Mouse (Mus musculus): ENCODE results near the gene Ube2n. TPM values are rescaled to one million over a fixed set of nuclear protein-coding genes. Genes with fewer than 3 reads are reported as not detected.

Gene Ube2n
- polyA plus RNA-seq, 1 experiment from 2014 or later, result 439 TPM

GRCm38 (mm10) chr10:95532916-95533315, 18.0 kb downstream of the Ube2n start:
- Histone ChIP-seq H3K4me1 (peaks cover 11% of the 10 kb centered on the region), H3K27ac (replicated peaks) (no peak overlapping the region), H3K27me3 (replicated peaks; ENCODE audit: low read depth, poor library complexity, severe bottlenecking) (no peaks in the 10 kb centered on the region), H3K4me3 (no peak overlapping the region), H3K36me3 (replicated peaks) (0 out of 2 replicates have a peak, but pooled peaks cover 6% of the 10 kb centered on the region), H3K9me3 (no peaks in the 10 kb centered on the region)
- WGBS, result 97% methylated on average over 5 of the region's 5 CpGs
- DNase-seq (ENCODE audit: low spot score), result no peak

GRCm38 (mm10) chr10:95533382-95533781, 18.4 kb downstream of the Ube2n start:
- Histone ChIP-seq H3K27me3 (replicated peaks; ENCODE audit: low read depth, poor library complexity, severe bottlenecking) (no peaks in the 10 kb centered on the region), H3K4me1 (peaks cover 11% of the 10 kb centered on the region), H3K36me3 (replicated peaks) (0 out of 2 replicates have a peak, but pooled peaks cover 6% of the 10 kb centered on the region), H3K4me3 (no peak overlapping the region), H3K27ac (replicated peaks) (no peak overlapping the region), H3K9me3 (no peaks in the 10 kb centered on the region)
- DNase-seq (ENCODE audit: low spot score), result no peak
- 93% methylated on average over 7 of the region's 7 CpGs for WGBS

GRCm38 (mm10) chr10:95535399-95536221, 20.7 kb downstream of the Ube2n start:
- Histone ChIP-seq H3K27ac (replicated peaks) (no peak overlapping the region), H3K4me3 (no peak overlapping the region), H3K36me3 (replicated peaks) (0 out of 2 replicates have a peak, but pooled peaks cover 3% of the 10 kb centered on the region), H3K27me3 (replicated peaks; ENCODE audit: low read depth, poor library complexity, severe bottlenecking) (no peaks in the 10 kb centered on the region), H3K9me3 (no peaks in the 10 kb centered on the region), H3K4me1 (peaks cover 3% of the 10 kb centered on the region)
- WGBS, result 88% methylated on average over 8 of the region's 8 CpGs
- no peak for DNase-seq (ENCODE audit: low spot score)

- 0 out of 2 replicates have a peak, but pooled peaks cover 3% of the 10 kb centered on the region for H3K36me3 ChIP-seq (replicated peaks)
- WGBS, result 88% methylated on average over 6 of the region's 6 CpGs
- no peaks in the 10 kb centered on the region for H3K27me3 ChIP-seq (replicated peaks; ENCODE audit: low read depth, poor library complexity, severe bottlenecking)
- no peak overlapping the region for H3K27ac ChIP-seq (replicated peaks)
- no peaks in the 10 kb centered on the region for H3K4me1 ChIP-seq
- no peaks in the 10 kb centered on the region for H3K9me3 ChIP-seq
- DNase-seq (ENCODE audit: low spot score), result no peak
- H3K4me3 ChIP-seq, result no peak overlapping the region
These were observed 21.2 kb downstream of the Ube2n start for GRCm38 (mm10) chr10:95536222-95536541.

GRCm38 (mm10) chr10:95539260-95539659, 24.3 kb downstream of the Ube2n start:
- WGBS, result 90% methylated on average over 3 of the region's 3 CpGs
- no peak overlapping the region for H3K27ac ChIP-seq (replicated peaks)
- DNase-seq (ENCODE audit: low spot score), result no peak

GRCm38 (mm10) chr10:95539841-95540240, 24.9 kb downstream of the Ube2n start:
- no peaks in the 10 kb centered on the region for H3K9me3 ChIP-seq
- no peak for DNase-seq (ENCODE audit: low spot score)
- no peak overlapping the region for H3K4me3 ChIP-seq
- no peaks in the 10 kb centered on the region for H3K4me1 ChIP-seq
- no peaks in the 10 kb centered on the region for H3K27me3 ChIP-seq (replicated peaks; ENCODE audit: low read depth, poor library complexity, severe bottlenecking)
- H3K27ac ChIP-seq (replicated peaks), result no peak overlapping the region
- WGBS, result 91% methylated on average over 3 of the region's 3 CpGs
- H3K36me3 ChIP-seq (replicated peaks), result peaks cover 23% of the 10 kb centered on the region

More at GRCm38 (mm10) chr10:95539260-95539659, 24.3 kb downstream of the Ube2n start:
- Histone ChIP-seq H3K27me3 (replicated peaks; ENCODE audit: low read depth, poor library complexity, severe bottlenecking) (no peaks in the 10 kb centered on the region), H3K9me3 (no peaks in the 10 kb centered on the region), H3K4me3 (no peak overlapping the region), H3K4me1 (no peaks in the 10 kb centered on the region), H3K36me3 (replicated peaks) (peaks cover 17% of the 10 kb centered on the region)

GRCm38 (mm10) chr10:95542916-95543315, 28.0 kb downstream of the Ube2n start:
- Histone ChIP-seq H3K27me3 (replicated peaks; ENCODE audit: low read depth, poor library complexity, severe bottlenecking) (no peaks in the 10 kb centered on the region), H3K4me1 (no peaks in the 10 kb centered on the region), H3K27ac (replicated peaks) (no peak overlapping the region), H3K36me3 (replicated peaks) (peaks cover 54% of the 10 kb centered on the region), H3K4me3 (no peak overlapping the region), H3K9me3 (no peaks in the 10 kb centered on the region)
- no peak for DNase-seq (ENCODE audit: low spot score)
- 95% methylated on average over 4 of the region's 4 CpGs for WGBS

- Histone ChIP-seq H3K27ac (replicated peaks) (no peak overlapping the region), H3K36me3 (replicated peaks) (peaks cover 58% of the 10 kb centered on the region)
These were observed 28.4 kb downstream of the Ube2n start for GRCm38 (mm10) chr10:95543377-95543776.

GRCm38 (mm10) chr10:95544004-95544403, 29.1 kb downstream of the Ube2n start:
- DNase-seq (ENCODE audit: low spot score), result no peak
- Histone ChIP-seq H3K27ac (replicated peaks) (no peak overlapping the region), H3K4me1 (no peaks in the 10 kb centered on the region), H3K4me3 (no peak overlapping the region), H3K36me3 (replicated peaks) (peaks cover 65% of the 10 kb centered on the region), H3K27me3 (replicated peaks; ENCODE audit: low read depth, poor library complexity, severe bottlenecking) (no peaks in the 10 kb centered on the region), H3K9me3 (no peaks in the 10 kb centered on the region)

More at GRCm38 (mm10) chr10:95543377-95543776, 28.4 kb downstream of the Ube2n start:
- Histone ChIP-seq H3K4me3 (no peak overlapping the region), H3K27me3 (replicated peaks; ENCODE audit: low read depth, poor library complexity, severe bottlenecking) (no peaks in the 10 kb centered on the region), H3K9me3 (no peaks in the 10 kb centered on the region), H3K4me1 (no peaks in the 10 kb centered on the region)
- no peak for DNase-seq (ENCODE audit: low spot score)
- 91% methylated on average over 2 of the region's 2 CpGs for WGBS

- DNase-seq (ENCODE audit: low spot score), result no peak
- 91% methylated on average over 2 of the region's 2 CpGs for WGBS
- H3K4me3 ChIP-seq, result no peak overlapping the region
- peaks cover 71% of the 10 kb centered on the region for H3K36me3 ChIP-seq (replicated peaks)
- H3K27me3 ChIP-seq (replicated peaks; ENCODE audit: low read depth, poor library complexity, severe bottlenecking), result no peaks in the 10 kb centered on the region
- no peaks in the 10 kb centered on the region for H3K9me3 ChIP-seq
- H3K27ac ChIP-seq (replicated peaks), result no peak overlapping the region
- no peaks in the 10 kb centered on the region for H3K4me1 ChIP-seq
These were observed 29.7 kb downstream of the Ube2n start for GRCm38 (mm10) chr10:95544651-95545050.

GRCm38 (mm10) chr10:95545051-95545450, 30.1 kb downstream of the Ube2n start:
- H3K27me3 ChIP-seq (replicated peaks; ENCODE audit: low read depth, poor library complexity, severe bottlenecking), result no peaks in the 10 kb centered on the region
- H3K9me3 ChIP-seq, result no peaks in the 10 kb centered on the region
- H3K36me3 ChIP-seq (replicated peaks), result peaks cover 75% of the 10 kb centered on the region
- H3K4me1 ChIP-seq, result no peaks in the 10 kb centered on the region
- DNase-seq (ENCODE audit: low spot score), result no peak
- WGBS, result 85% methylated on average over 4 of the region's 4 CpGs
- H3K4me3 ChIP-seq, result no peak overlapping the region
- H3K27ac ChIP-seq (replicated peaks), result no peak overlapping the region

- Histone ChIP-seq H3K9me3 (no peaks in the 10 kb centered on the region), H3K4me1 (no peaks in the 10 kb centered on the region), H3K27me3 (replicated peaks; ENCODE audit: low read depth, poor library complexity, severe bottlenecking) (no peaks in the 10 kb centered on the region), H3K27ac (replicated peaks) (no peak overlapping the region), H3K4me3 (no peak overlapping the region), H3K36me3 (replicated peaks) (peaks cover 86% of the 10 kb centered on the region)
- DNase-seq (ENCODE audit: low spot score), result no peak
- WGBS, result 91% methylated on average over 2 of the region's 2 CpGs
These were observed 31.2 kb downstream of the Ube2n start for GRCm38 (mm10) chr10:95546178-95546577.

GRCm38 (mm10) chr10:95548154-95548826, 33.3 kb downstream of the Ube2n start:
- H3K4me1 ChIP-seq, result no peaks in the 10 kb centered on the region
- 86% methylated on average over 11 of the region's 11 CpGs for WGBS
- H3K4me3 ChIP-seq, result no peak overlapping the region
- no peak for DNase-seq (ENCODE audit: low spot score)
- no peak overlapping the region for H3K27ac ChIP-seq (replicated peaks)
- H3K9me3 ChIP-seq, result no peaks in the 10 kb centered on the region
- H3K27me3 ChIP-seq (replicated peaks; ENCODE audit: low read depth, poor library complexity, severe bottlenecking), result no peaks in the 10 kb centered on the region
- peaks cover 87% of the 10 kb centered on the region for H3K36me3 ChIP-seq (replicated peaks)

All from embryonic facial prominence, embryonic 10.5 days (tissue).